Mouse (Mus musculus): ENCODE measurements around the gene F2r. TPM values are rescaled to one million over a fixed set of nuclear protein-coding genes. Genes with fewer than 3 reads are reported as not detected.

Gene F2r
- polyA plus RNA-seq, 1 experiment from 2014 or later: 72.4 TPM

GRCm38 (mm10) chr13:95609088-95609420 lies 9.2 kb downstream of the F2r start:
- no peak for ATAC-seq (ENCODE audit: insufficient number of reproducible peaks, low FRiP score, low TSS enrichment, low read depth)
- no peak overlapping the region for H3K4me3 ChIP-seq
- H3K4me2 ChIP-seq: no peak overlapping the region
- 92% methylated on average over 2 of the region's 2 CpGs for WGBS
- peaks cover 25% of the 10 kb centered on the region for H3K36me3 ChIP-seq
- H3K27me3 ChIP-seq: no peaks in the 10 kb centered on the region
- H3K9ac ChIP-seq: no peak overlapping the region
- no peak overlapping the region for H3K27ac ChIP-seq
- no peaks in the 10 kb centered on the region for H3K9me3 ChIP-seq
- 0 out of 2 replicates have a peak, but pooled peaks cover 2% of the 10 kb centered on the region for H3K4me1 ChIP-seq

DNA sequence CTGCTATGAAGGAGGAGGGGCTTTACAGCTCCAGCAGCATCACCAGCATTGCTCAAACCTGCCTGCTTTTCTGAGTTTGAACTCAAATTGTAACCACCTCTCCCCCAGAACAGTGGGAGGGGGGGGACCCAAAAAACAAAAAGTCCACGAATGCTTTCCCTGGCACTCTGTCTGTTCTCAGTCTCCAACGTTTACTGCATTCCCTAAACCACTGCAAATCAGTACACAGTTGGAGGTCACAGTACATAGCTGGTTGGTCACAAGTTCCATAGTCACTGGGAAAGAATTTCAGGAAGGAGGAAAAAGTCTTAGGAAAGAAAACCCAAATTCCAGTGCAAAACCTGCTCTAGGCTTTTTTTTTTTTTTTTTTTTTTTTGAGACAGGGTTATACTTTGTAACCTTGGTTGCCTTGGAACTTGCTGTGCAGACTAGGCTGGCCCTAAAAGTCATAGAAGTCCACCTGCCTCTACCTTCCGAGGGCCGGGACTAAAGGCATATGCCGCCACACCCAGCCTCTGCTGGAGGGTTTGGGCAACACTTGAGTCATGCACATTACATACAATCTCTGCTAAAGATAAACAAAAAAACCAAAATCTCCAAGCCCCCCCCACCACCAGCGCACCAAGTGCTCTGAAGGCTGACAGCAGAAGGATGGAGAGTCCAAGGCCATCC lies 9.7 kb downstream of the F2r start:
- ATAC-seq (ENCODE audit: insufficient number of reproducible peaks, low FRiP score, low TSS enrichment, low read depth): no peak
- H3K4me2 ChIP-seq: no peak overlapping the region
- H3K4me3 ChIP-seq: no peak overlapping the region
- H3K9ac ChIP-seq: no peak overlapping the region
- WGBS: 86% methylated on average over 6 of the region's 6 CpGs
- H3K27me3 ChIP-seq: no peaks in the 10 kb centered on the region
- no peak overlapping the region for H3K27ac ChIP-seq
- no peaks in the 10 kb centered on the region for H3K9me3 ChIP-seq
- H3K36me3 ChIP-seq: peaks cover 30% of the 10 kb centered on the region
- 0 out of 2 replicates have a peak, but pooled peaks cover 2% of the 10 kb centered on the region for H3K4me1 ChIP-seq

DNA sequence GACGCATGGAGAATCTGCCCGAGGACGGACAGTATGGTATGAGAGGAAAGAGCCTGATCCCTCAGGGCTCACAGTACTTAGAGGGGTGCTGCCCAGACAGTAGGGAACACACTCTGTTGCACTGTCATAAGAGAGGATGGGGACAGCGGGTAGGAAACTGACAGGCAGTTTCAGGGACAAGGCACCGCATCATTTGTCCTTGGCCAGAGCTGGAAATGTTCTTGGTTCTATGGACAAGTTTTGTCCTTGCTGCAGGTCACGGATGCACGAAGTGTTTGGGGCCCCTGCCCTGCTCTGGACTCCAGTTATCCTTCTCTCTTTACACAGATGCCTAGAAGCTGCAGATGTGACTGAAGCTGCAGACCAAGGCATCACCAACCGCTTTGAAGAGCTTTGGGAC lies 11.3 kb downstream of the F2r start:
- H3K9me3 ChIP-seq: no peaks in the 10 kb centered on the region
- H3K36me3 ChIP-seq: peaks cover 40% of the 10 kb centered on the region
- no peak overlapping the region for H3K27ac ChIP-seq
- no peak for ATAC-seq (ENCODE audit: insufficient number of reproducible peaks, low FRiP score, low TSS enrichment, low read depth)
- no peaks in the 10 kb centered on the region for H3K27me3 ChIP-seq
- no peak overlapping the region for H3K4me2 ChIP-seq
- no peak overlapping the region for H3K9ac ChIP-seq
- 92% methylated on average over 8 of the region's 8 CpGs for WGBS
- H3K4me3 ChIP-seq: no peak overlapping the region
- H3K4me1 ChIP-seq: no peaks in the 10 kb centered on the region

DNA sequence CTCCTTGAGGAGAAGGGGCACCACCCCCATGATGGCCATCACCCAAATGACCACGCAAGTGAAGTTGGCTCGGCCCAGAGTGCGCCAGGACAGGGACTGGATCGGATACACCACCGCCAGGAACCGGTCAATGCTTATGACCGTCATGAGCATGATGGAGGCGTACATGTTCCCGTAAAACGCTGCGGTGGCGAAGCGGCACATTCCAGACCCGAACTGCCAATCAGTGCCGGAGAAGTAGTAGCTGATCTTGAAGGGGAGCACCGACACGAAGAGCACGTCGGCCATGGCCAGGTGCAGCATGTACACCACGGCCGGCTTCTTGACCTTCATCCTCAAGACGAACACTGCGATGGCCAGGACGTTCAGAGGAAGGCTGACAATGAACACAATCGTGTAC lies 14.0 kb downstream of the F2r start:
- Histone ChIP-seq H3K36me3 (peaks cover 49% of the 10 kb centered on the region), H3K4me1 (no peaks in the 10 kb centered on the region), H3K27ac (no peak overlapping the region), H3K27me3 (no peaks in the 10 kb centered on the region), H3K4me3 (no peak overlapping the region), H3K4me2 (no peak overlapping the region), H3K9me3 (no peaks in the 10 kb centered on the region), H3K9ac (no peak overlapping the region)
- WGBS: 97% methylated on average over 25 of the region's 25 CpGs
- no peak for ATAC-seq (ENCODE audit: insufficient number of reproducible peaks, low FRiP score, low TSS enrichment, low read depth)

DNA sequence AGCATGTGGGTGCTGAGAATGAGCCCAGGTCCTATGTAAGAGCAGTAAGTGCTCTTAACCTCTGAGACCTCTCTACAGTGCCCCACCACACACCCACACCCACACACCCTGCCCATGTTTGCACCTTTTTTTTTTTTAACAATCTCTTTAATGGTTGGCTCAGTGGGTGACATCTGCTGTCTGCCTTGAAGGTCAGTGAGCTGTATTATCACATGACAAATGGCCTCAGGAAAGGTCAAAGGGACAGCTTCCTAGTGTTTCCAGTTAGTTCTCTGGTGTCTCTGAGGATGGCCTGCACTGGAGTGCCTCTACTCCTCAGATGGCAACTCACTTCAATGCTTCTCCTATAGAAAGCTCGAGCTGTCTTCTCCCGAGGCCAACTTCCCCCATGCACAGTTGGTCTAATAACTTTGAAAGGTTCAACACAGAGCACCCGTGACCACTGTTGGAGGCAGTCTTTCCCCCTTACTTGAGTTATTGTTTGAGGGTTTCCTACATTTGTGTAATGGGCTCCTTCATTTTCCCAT lies 18.4 kb downstream of the F2r start:
- peaks cover 36% of the 10 kb centered on the region for H3K36me3 ChIP-seq
- no peak overlapping the region for H3K4me2 ChIP-seq
- no peaks in the 10 kb centered on the region for H3K27me3 ChIP-seq
- WGBS: 71% methylated on average over 3 of the region's 3 CpGs
- ATAC-seq (ENCODE audit: insufficient number of reproducible peaks, low FRiP score, low TSS enrichment, low read depth): no peak
- H3K9ac ChIP-seq: no peak overlapping the region
- no peak overlapping the region for H3K27ac ChIP-seq
- no peaks in the 10 kb centered on the region for H3K9me3 ChIP-seq
- H3K4me3 ChIP-seq: no peak overlapping the region
- 0 out of 2 replicates have a peak, but pooled peaks cover 3% of the 10 kb centered on the region for H3K4me1 ChIP-seq

- Histone ChIP-seq H3K9ac (no peak overlapping the region), H3K36me3 (peaks cover 21% of the 10 kb centered on the region), H3K4me2 (no peak overlapping the region), H3K9me3 (no peaks in the 10 kb centered on the region), H3K4me3 (no peak overlapping the region), H3K27ac (no peak overlapping the region), H3K27me3 (no peaks in the 10 kb centered on the region), H3K4me1 (0 out of 2 replicates have a peak, but pooled peaks cover 3% of the 10 kb centered on the region)
- no peak for ATAC-seq (ENCODE audit: insufficient number of reproducible peaks, low FRiP score, low TSS enrichment, low read depth)
- 78% methylated on average over 18 of the region's 18 CpGs for WGBS
Observed at GRCm38 (mm10) chr13:95598232-95598920, 19.9 kb downstream of the F2r start.

DNA sequence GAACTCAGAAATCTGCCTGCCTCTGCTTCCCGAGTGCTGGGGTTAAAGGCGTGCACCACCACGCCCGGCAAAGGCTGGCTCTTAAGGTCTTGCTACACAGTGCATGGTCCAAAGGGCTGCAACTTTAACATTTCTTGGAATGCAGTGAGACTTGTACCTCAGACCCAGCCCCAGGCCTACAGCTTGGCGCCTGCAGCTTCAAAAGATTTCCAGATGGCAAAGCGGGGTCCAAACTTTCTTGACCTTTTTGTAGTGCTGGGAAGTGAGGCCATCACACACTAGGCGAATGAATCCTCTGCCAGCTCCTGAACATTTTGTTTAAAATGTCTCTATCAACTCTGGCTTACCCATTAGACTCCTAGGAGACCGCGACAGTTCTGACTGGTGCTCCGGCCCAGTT lies 20.7 kb downstream of the F2r start:
- no peak overlapping the region for H3K4me3 ChIP-seq
- H3K36me3 ChIP-seq: peaks cover 13% of the 10 kb centered on the region
- ATAC-seq (ENCODE audit: insufficient number of reproducible peaks, low FRiP score, low TSS enrichment, low read depth): no peak
- 0 out of 2 replicates have a peak, but pooled peaks cover 3% of the 10 kb centered on the region for H3K4me1 ChIP-seq
- H3K9me3 ChIP-seq: no peaks in the 10 kb centered on the region
- H3K9ac ChIP-seq: no peak overlapping the region
- no peak overlapping the region for H3K27ac ChIP-seq
- no peak overlapping the region for H3K4me2 ChIP-seq
- 82% methylated on average over 10 of the region's 10 CpGs for WGBS
- H3K27me3 ChIP-seq: no peaks in the 10 kb centered on the region

DNA sequence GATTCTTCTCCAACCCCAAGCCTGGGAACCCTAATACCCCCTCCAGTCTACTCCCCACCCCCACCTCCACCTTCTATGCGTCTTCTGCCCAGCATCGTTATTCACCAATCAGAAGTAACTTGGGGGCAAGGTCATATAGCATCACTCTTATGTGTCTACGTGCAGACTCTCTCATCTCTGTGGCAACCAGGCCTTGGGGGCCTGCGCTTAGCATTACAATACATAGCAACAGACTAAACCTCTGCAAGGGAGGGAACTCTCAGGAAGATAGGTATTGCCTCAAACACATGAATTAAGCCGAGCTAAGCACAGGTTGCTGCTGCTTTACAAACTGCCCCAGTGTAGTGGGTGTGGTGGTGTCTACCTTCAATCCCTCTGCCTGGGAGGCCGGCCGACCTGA lies 21.6 kb downstream of the F2r start:
- H3K9me3 ChIP-seq: no peaks in the 10 kb centered on the region

GRCm38 (mm10) chr13:95595921-95596320 lies 22.4 kb downstream of the F2r start:
- peaks cover 2% of the 10 kb centered on the region; the same call in 1 of the 2 replicates for H3K36me3 ChIP-seq
- H3K9me3 ChIP-seq: no peaks in the 10 kb centered on the region
- no peak overlapping the region for H3K4me3 ChIP-seq
- no peak for ATAC-seq (ENCODE audit: insufficient number of reproducible peaks, low FRiP score, low TSS enrichment, low read depth)
- no peak overlapping the region for H3K9ac ChIP-seq
- H3K4me1 ChIP-seq: 0 out of 2 replicates have a peak, but pooled peaks cover 3% of the 10 kb centered on the region
- H3K4me2 ChIP-seq: no peak overlapping the region
- H3K27me3 ChIP-seq: no peaks in the 10 kb centered on the region
- WGBS: 47% methylated on average over 5 of the region's 5 CpGs
- H3K27ac ChIP-seq: no peak overlapping the region

More for the DNA sequence above, 21.6 kb downstream of the F2r start:
- 0 out of 2 replicates have a peak, but pooled peaks cover 3% of the 10 kb centered on the region for H3K4me1 ChIP-seq
- WGBS: 82% methylated on average over 7 of the region's 7 CpGs
- H3K36me3 ChIP-seq: peaks cover 10% of the 10 kb centered on the region
- H3K4me2 ChIP-seq: no peak overlapping the region
- no peak overlapping the region for H3K27ac ChIP-seq
- H3K9ac ChIP-seq: no peak overlapping the region
- ATAC-seq (ENCODE audit: insufficient number of reproducible peaks, low FRiP score, low TSS enrichment, low read depth): no peak
- no peak overlapping the region for H3K4me3 ChIP-seq
- no peaks in the 10 kb centered on the region for H3K27me3 ChIP-seq

- no peaks in the 10 kb centered on the region for H3K27me3 ChIP-seq
- H3K4me2 ChIP-seq: no peak overlapping the region
- no peaks in the 10 kb centered on the region for H3K36me3 ChIP-seq
- no peak overlapping the region for H3K27ac ChIP-seq
- no peaks in the 10 kb centered on the region for H3K9me3 ChIP-seq
- ATAC-seq (ENCODE audit: insufficient number of reproducible peaks, low FRiP score, low TSS enrichment, low read depth): no peak
- 0 out of 2 replicates have a peak, but pooled peaks cover 3% of the 10 kb centered on the region for H3K4me1 ChIP-seq
- 52% methylated on average over 7 of the region's 7 CpGs for WGBS
- no peak overlapping the region for H3K9ac ChIP-seq
- no peak overlapping the region for H3K4me3 ChIP-seq
Observed at GRCm38 (mm10) chr13:95595411-95595810, 22.9 kb downstream of the F2r start.

DNA sequence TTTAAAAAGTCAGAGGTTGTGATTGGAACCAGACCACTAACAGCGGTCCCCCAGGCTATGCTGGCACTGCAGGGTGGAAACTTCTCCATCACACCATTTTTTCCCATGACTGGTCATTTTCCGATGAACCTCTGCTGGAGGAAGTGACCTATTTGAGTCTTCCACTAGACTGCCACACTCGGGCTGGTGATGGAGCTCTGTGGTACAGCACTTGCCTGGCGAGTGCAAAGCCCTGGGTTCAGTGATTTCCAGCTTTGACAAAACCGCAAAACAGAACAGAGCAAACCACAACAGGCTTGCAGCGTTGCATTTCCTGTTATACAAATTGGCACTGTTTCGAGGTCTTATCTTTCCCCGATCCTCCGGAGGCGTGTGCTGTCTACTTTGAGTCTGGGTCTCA lies 25.4 kb downstream of the F2r start:
- Histone ChIP-seq H3K4me2 (no peak overlapping the region), H3K27ac (no peak overlapping the region), H3K4me3 (no peak overlapping the region), H3K4me1 (no peaks in the 10 kb centered on the region), H3K9ac (no peak overlapping the region), H3K9me3 (no peaks in the 10 kb centered on the region), H3K36me3 (no peaks in the 10 kb centered on the region), H3K27me3 (no peaks in the 10 kb centered on the region)
- WGBS: 55% methylated on average over 10 of the region's 10 CpGs
- no peak for ATAC-seq (ENCODE audit: insufficient number of reproducible peaks, low FRiP score, low TSS enrichment, low read depth)

- ATAC-seq (ENCODE audit: insufficient number of reproducible peaks, low FRiP score, low TSS enrichment, low read depth): no peak
- Histone ChIP-seq H3K27me3 (no peaks in the 10 kb centered on the region), H3K27ac (no peak overlapping the region), H3K4me3 (no peak overlapping the region), H3K9ac (no peak overlapping the region), H3K4me2 (no peak overlapping the region), H3K4me1 (no peaks in the 10 kb centered on the region), H3K9me3 (no peaks in the 10 kb centered on the region), H3K36me3 (no peaks in the 10 kb centered on the region)
- 91% methylated on average over 3 of the region's 3 CpGs for WGBS
Observed at GRCm38 (mm10) chr13:95591606-95592005, 26.7 kb downstream of the F2r start.

Measured in limb, embryonic 15.5 days (tissue).